Mouse (Mus musculus): Measurements from ENCODE around the gene Eif4h.

GRCm38 (mm10) chr5:134593093-134593492 lies 46.2 kb downstream of the Eif4h start:
- TF ChIP-seq CTCF (conservative IDR thresholded peaks at IDR 0.05; ENCODE audit: low read length) (no peak), POU5F1 (IDR thresholded peaks at IDR 0.05; ENCODE audit: borderline replicate concordance, low read length) (no peak)

All from E14TG2a.4 (cell line).